Mouse (Mus musculus) limb, embryonic 14.5 days (tissue): ENCODE results near the gene Ly6g6c. TPM values are rescaled to one million over a fixed set of nuclear protein-coding genes. Genes with fewer than 3 reads are reported as not detected.
"Not testable (repeated sequence)": the region's sequence is repeated elsewhere in the genome, so short reads cannot be mapped to it uniquely, and the experiment has no call there.

Experiments
- ATAC-seq: fragments of 200-750 bp; cut with Nextera tagmentation; 2 replicates; pipeline ENCODE4 v1.8.0; 2017; ENCODE audit warnings: low read depth, moderate number of reproducible peaks, moderate TSS enrichment; ENCODE audit not compliant: low FRiP score
- DNase-seq: peaks from one replicate; pipeline ENCODE4 v3.0.0-alpha.2; 2015; ENCODE audit warnings: low spot score
- H3K27ac ChIP-seq: fragments of 300-500 bp; sonication (generic); replicated peaks from 2 replicates; pipeline ENCODE4 v1.5.1; 2014; ENCODE audit warnings: low read depth, mild to moderate bottlenecking, low read length, moderate library complexity, mixed read lengths
- H3K27me3 ChIP-seq: fragments of 300-500 bp; sonication (generic); 2 replicates; pipeline ENCODE4 v1.6.1; 2014; ENCODE audit warnings: low read length, mixed read lengths; ENCODE audit not compliant: control insufficient read depth, insufficient read depth
- H3K36me3 ChIP-seq: fragments of 300-500 bp; sonication (generic); 2 replicates; pipeline ENCODE4 v1.6.1; 2014; ENCODE audit warnings: mild to moderate bottlenecking, low read length, moderate library complexity, mixed read lengths; ENCODE audit not compliant: control insufficient read depth, insufficient read depth
- H3K4me1 ChIP-seq: fragments of 300-500 bp; sonication (generic); 2 replicates; pipeline ENCODE4 v1.6.1; 2014; ENCODE audit warnings: antibody characterized with exemption, low read length, mixed read lengths; ENCODE audit not compliant: control insufficient read depth, insufficient read depth
- H3K4me2 ChIP-seq: fragments of 300-500 bp; sonication (generic); replicated peaks from 2 replicates; pipeline ENCODE4 v1.6.1; 2014; ENCODE audit warnings: low read depth, mild to moderate bottlenecking, low read length, moderate library complexity; ENCODE audit not compliant: severe bottlenecking
- H3K4me3 ChIP-seq: fragments of 300-500 bp; sonication (generic); replicated peaks from 2 replicates; pipeline ENCODE4 v1.5.1; 2014; ENCODE audit warnings: low read length
- H3K9ac ChIP-seq: fragments of 300-500 bp; sonication (generic); 2 replicates; pipeline ENCODE4 v1.6.1; 2014; ENCODE audit warnings: mild to moderate bottlenecking, low read depth, low read length, moderate library complexity; ENCODE audit not compliant: severe bottlenecking
- H3K9me3 ChIP-seq: fragments of 300-500 bp; sonication (generic); 2 replicates; pipeline ENCODE4 v1.6.1; 2016; ENCODE audit warnings: low read length; ENCODE audit not compliant: control insufficient read depth
- POLR2A ChIP-seq: fragments of 200-500 bp; IDR thresholded peaks from 2 replicates; pipeline ENCODE4 v1.8.0; 2012; ENCODE audit warnings: inconsistent platforms, mild to moderate bottlenecking, moderate library complexity, borderline replicate concordance; ENCODE audit not compliant: insufficient read depth, insufficient read length; ENCODE audit errors: extremely low read depth
- WGBS: fragments of 180-500 bp; shearing (Covaris S2); extraction: QIAGEN DNeasy Blood & Tissue Kit; methylation state at CpG from one replicate; pipeline ENCODE4 v1.1.7; 2014; 5-methylcytosine and 5-hydroxymethylcytosine counted together
- polyA plus RNA-seq, 2 experiments: library from polyadenylated mRNA; depleted of rRNA in 1 of 2; stranded (reverse) in 1 of 2; unstranded in 1 of 2; fragments of >200 nt; fragmentation: Nextera tagmentation in 1 of 2; extraction: Ambion mirVana in 1 of 2; gene quantifications; 2 replicates each; pipeline versions ENCODE4 v1.2.1 to v1.2.3; 2012 to 2014

The Ly6g6c gene
- polyA plus RNA-seq, 2 experiments = 5.5 to 22.3 TPM

DNA sequence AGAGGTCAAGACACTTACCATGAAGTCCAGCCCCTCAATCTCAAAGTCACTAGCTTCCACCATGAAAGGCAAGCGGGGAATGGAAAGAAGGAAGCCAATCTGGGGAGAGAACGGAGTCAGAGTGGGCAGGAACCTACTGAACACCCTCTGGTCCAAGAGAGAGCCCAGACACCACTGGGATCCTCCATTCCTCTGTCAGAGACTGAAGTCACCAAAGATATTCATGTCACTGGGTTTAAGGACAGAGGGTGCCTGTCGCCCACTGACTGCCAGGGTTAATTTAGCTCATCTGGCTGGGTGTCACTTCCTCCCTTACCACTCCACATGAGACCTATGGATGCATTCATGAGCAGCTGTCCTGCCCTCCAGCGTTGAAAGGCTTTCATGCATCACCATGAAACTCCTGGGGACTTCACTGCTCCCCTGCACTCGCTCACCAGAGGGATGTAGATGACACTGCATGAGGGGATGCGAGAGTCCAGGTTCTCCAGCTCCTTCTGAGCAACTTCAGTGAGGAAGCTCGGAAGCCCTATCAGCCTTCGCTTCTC lies 32.8 kb upstream of the Ly6g6c start:
- no peak overlapping the region for H3K27ac ChIP-seq
- H3K4me2 ChIP-seq = no peak overlapping the region
- H3K4me1 ChIP-seq = 0 out of 2 replicates have a peak, but pooled peaks cover 3% of the 10 kb centered on the region
- H3K27me3 ChIP-seq = no peaks in the 10 kb centered on the region
- ATAC-seq (no peak), DNase-seq (no peak)
- H3K36me3 ChIP-seq = no peaks in the 10 kb centered on the region
- no peaks in the 10 kb centered on the region for H3K9me3 ChIP-seq
- 64% methylated on average over 8 of the region's 8 CpGs for WGBS
- no peak overlapping the region for H3K4me3 ChIP-seq
- H3K9ac ChIP-seq = no peak overlapping the region
- no peak for TF ChIP-seq POLR2A

DNA sequence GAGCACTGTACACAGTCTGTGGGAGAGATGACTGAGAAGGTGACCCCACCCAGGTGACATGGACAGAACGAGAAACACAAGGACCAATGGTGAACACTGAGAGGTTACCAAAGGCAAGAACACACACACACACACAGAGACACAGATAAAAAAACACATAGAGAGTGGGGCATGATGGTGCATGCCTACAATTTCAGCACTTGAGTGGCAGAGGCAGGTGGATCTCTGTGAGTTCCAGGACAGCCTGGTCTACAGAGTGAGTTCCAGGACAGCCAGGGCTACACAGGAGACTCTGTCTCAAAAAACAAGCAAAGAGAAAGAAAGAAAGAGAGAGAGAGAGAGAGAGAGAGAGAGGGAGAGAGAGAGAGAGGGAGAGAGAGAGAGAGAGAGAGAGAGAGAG lies 31.5 kb upstream of the Ly6g6c start:
- DNase-seq, H3K4me2 ChIP-seq, H3K36me3 ChIP-seq, H3K4me3 ChIP-seq, ATAC-seq, H3K4me1 ChIP-seq, H3K27ac ChIP-seq, H3K27me3 ChIP-seq, H3K9ac ChIP-seq, H3K9me3 ChIP-seq: not testable (repeated sequence)
- WGBS = 67% methylated on average over 1 of the region's 1 CpGs

DNA sequence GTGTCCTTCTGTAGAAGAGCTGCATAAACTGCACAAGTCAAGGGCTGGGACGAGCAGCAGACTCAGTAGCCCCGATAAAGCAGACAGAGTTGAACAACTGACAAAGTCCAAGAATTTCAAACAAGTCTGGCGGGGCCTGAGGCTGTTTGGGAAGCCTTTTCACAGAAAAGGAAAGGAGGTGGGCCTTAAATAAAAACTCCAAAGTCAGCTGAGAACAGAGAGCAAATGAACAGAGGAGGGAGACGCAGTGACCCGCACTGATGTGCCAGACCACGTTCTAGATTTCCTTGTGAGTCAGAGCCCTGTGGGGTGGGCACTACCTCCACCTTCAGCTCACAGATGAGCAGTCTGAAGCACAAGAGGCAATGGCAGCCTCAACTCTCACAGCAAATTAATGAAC lies 30.3 kb upstream of the Ly6g6c start:
- no peak for ATAC-seq
- Histone ChIP-seq H3K36me3 (no peaks in the 10 kb centered on the region), H3K27ac (no peak overlapping the region), H3K27me3 (no peaks in the 10 kb centered on the region), H3K9me3 (no peaks in the 10 kb centered on the region), H3K4me1 (no peaks in the 10 kb centered on the region), H3K9ac (no peak overlapping the region), H3K4me3 (no peak overlapping the region), H3K4me2 (no peak overlapping the region)
- TF ChIP-seq POLR2A = no peak
- WGBS = 75% methylated on average over 6 of the region's 6 CpGs
- no peak for DNase-seq

- Histone ChIP-seq H3K36me3 (no peaks in the 10 kb centered on the region), H3K4me3 (no peak overlapping the region), H3K27ac (no peak overlapping the region), H3K27me3 (no peaks in the 10 kb centered on the region), H3K9ac (no peak overlapping the region), H3K4me2 (no peak overlapping the region), H3K4me1 (no peaks in the 10 kb centered on the region), H3K9me3 (no peaks in the 10 kb centered on the region)
- TF ChIP-seq POLR2A = no peak
- WGBS = 81% methylated on average over 11 of the region's 11 CpGs
- ATAC-seq (no peak), DNase-seq (no peak)
Observed at GRCm38 (mm10) chr17:35039121-35039873, 25.9 kb upstream of the Ly6g6c start.

- H3K36me3 ChIP-seq = no peaks in the 10 kb centered on the region
- no peak for DNase-seq
- TF ChIP-seq POLR2A = no peak
- H3K27ac ChIP-seq = no peak overlapping the region
- H3K27me3 ChIP-seq = no peaks in the 10 kb centered on the region
- H3K4me3 ChIP-seq = no peak overlapping the region
- H3K9ac ChIP-seq = no peak overlapping the region
- WGBS = 78% methylated on average over 4 of the region's 4 CpGs
- ATAC-seq = no peak
- H3K4me2 ChIP-seq = no peak overlapping the region
- H3K9me3 ChIP-seq = no peaks in the 10 kb centered on the region
- H3K4me1 ChIP-seq = peaks cover 23% of the 10 kb centered on the region
Observed at GRCm38 (mm10) chr17:35043794-35044193, 21.4 kb upstream of the Ly6g6c start.
